Mouse (Mus musculus): Measurements from ENCODE around the gene Lenep.

DNA sequence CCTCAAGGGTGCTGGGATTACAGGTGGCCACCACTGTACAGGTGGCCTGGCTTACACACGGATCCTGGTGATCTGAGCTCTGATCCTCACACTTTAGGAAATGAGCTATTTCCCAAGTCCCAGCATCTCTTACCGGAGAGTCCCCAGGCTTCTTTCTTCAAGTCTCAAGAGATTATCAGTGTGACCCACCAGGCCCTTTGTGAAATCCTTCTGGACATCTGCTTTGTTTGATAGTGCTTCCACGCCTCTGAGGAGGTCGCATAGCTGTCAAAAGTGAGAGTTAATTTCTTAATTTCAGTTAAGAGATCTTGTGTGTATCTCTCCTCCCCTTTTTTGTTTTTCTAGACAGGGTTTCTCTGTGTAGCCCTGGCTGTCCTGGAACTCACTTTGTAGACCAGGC is 23.3 kb upstream of the Lenep start:
- no peak for TF ChIP-seq CTCF (IDR thresholded peaks at IDR 0.05; ENCODE audit: low read depth, low read length)
- no peak for TF ChIP-seq POLR2A (IDR thresholded peaks at IDR 0.05; ENCODE audit: extremely low read depth, insufficient read depth, low read length)

Data from liver, adult 2 months (tissue).